ENCODE assay signal across 10 mouse cellular contexts in genomic region chr2:31537054-31537453, GRCm38 (mm10). TPM values are rescaled to one million over a fixed set of nuclear protein-coding genes. Genes with fewer than 3 reads are reported as not detected.
DNase-seq lines count a peak whose midpoint lies in the region; ATAC-seq lines count a peak whose summit lies in the region.
"Had no signal": no experiment of that assay in that cellular context is flagged by ENCODE, and none has a peak within 500 bp of the region (broad histone marks: within the 10 kb centered on the region; RNA-seq: fewer than 3 reads in every experiment).

No protein-coding gene starts in this region.

- H3K27me3 ChIP-seq in embryonic facial prominence, embryonic 14.5 days (replicated peaks; ENCODE audit: control insufficient read depth, insufficient read depth, low read length): no peaks in the 10 kb centered on the region
- 0 out of 2 replicates have a peak, but pooled peaks cover 4% of the 10 kb centered on the region for H3K27me3 ChIP-seq in heart, embryonic 16.5 days (ENCODE audit: control insufficient read depth, insufficient read depth, low read length)

- no peak overlapping the region for H3K4me2 ChIP-seq in embryonic facial prominence, embryonic 14.5 days (ENCODE audit: low read depth, low read length)
- H3K4me2 ChIP-seq in heart, embryonic 16.5 days (ENCODE audit: low read depth, low read length): peak overlapping the region; percentile 13; the same call in 1 of the 2 replicates

- no peak overlapping the region for H3K27ac ChIP-seq in embryonic facial prominence, embryonic 14.5 days (replicated peaks; ENCODE audit: low read depth, low read length)
- H3K27ac ChIP-seq in heart, embryonic 16.5 days (ENCODE audit: low read length): peak overlapping the region; percentile 48; the same call in 1 of the 2 replicates
- H3K27ac ChIP-seq: midbrain, embryonic 10.5 days had no signal

- H3K4me1 ChIP-seq in embryonic facial prominence, embryonic 14.5 days (ENCODE audit: control insufficient read depth, insufficient read depth, low read length): no peaks in the 10 kb centered on the region
- H3K4me1 ChIP-seq in heart, embryonic 16.5 days (ENCODE audit: control insufficient read depth, insufficient read depth, low read length): peaks cover 11% of the 10 kb centered on the region

- ATAC-seq in embryonic facial prominence, embryonic 14.5 days (ENCODE audit: low read depth): 0 out of 2 replicates have a peak, but pooled peaks have one; percentile 41
- peak; percentile 86 for ATAC-seq in heart, embryonic 16.5 days (replicated peaks; ENCODE audit: extremely low read depth, insufficient read depth, low FRiP score)

- H3K9me3 ChIP-seq in embryonic facial prominence, embryonic 14.5 days (ENCODE audit: control insufficient read depth, low read length): no peaks in the 10 kb centered on the region
- H3K9me3 ChIP-seq in heart, embryonic 16.5 days (replicated peaks; ENCODE audit: control insufficient read depth, low read length): 0 out of 2 replicates have a peak, but pooled peaks cover 5% of the 10 kb centered on the region
- H3K9me3 ChIP-seq: midbrain, embryonic 10.5 days had no signal

- H3K9ac ChIP-seq in embryonic facial prominence, embryonic 14.5 days (ENCODE audit: low read depth, low read length): no peak overlapping the region
- H3K9ac ChIP-seq in heart, embryonic 16.5 days (ENCODE audit: low read length): peak overlapping the region; percentile 29; the same call in 1 of the 2 replicates

- peak; percentile 14 for DNase-seq in embryo, embryonic 11 days
- no peak for DNase-seq in embryo, embryonic 10 days (ENCODE audit: low spot score)
- peak; percentile 48 for DNase-seq in embryonic facial prominence, embryonic 14.5 days (ENCODE audit: low spot score)
- peak; percentile 14 for DNase-seq in ovary, postnatal 14 days (ENCODE audit: low spot score)
- DNase-seq in liver: no peak
- no peak for DNase-seq in spleen, postnatal 36 days (ENCODE audit: low spot score in 2 of 2)
- DNase-seq in adrenal gland, postnatal 25 days: no peak

- 57% methylated on average over 5 of the region's 5 CpGs for WGBS in embryonic facial prominence, embryonic 14.5 days
- WGBS in heart, embryonic 16.5 days: 23% methylated on average over 5 of the region's 5 CpGs

- no peaks in the 10 kb centered on the region for H3K36me3 ChIP-seq in embryonic facial prominence, embryonic 14.5 days (ENCODE audit: control insufficient read depth, insufficient read depth, low read length)
- H3K36me3 ChIP-seq in heart, embryonic 16.5 days (ENCODE audit: control insufficient read depth, insufficient read depth): no peaks in the 10 kb centered on the region
- H3K36me3 ChIP-seq: midbrain, embryonic 10.5 days had no signal

- H3K4me3 ChIP-seq in embryonic facial prominence, embryonic 14.5 days (ENCODE audit: low read depth, low read length): no peak overlapping the region
- no peak overlapping the region for H3K4me3 ChIP-seq in heart, embryonic 16.5 days (ENCODE audit: low read length)
- H3K4me3 ChIP-seq: erythroblast, embryonic 14.5 days; midbrain, embryonic 10.5 days had no signal

RNA-seq across cellular contexts. Expression of gene Fubp3, which starts 35.4 kb away (rescaled TPM):
- 72.9 and 82.7 TPM in 2 replicates for polyA plus RNA-seq in embryonic facial prominence, embryonic 14.5 days (2014; fragmentation: Nextera tagmentation; extraction: Ambion mirVana)
- 34.7 and 43.4 TPM in 2 replicates for polyA plus RNA-seq in heart, embryonic 16.5 days (2015; fragmentation: Nextera tagmentation; extraction: Ambion mirVana)
- 52.2 and 55.5 TPM in 2 replicates for total RNA-seq in adrenal gland, postnatal 25 days (2021)

Comparison
In these comparisons a context has a peak if more than half of its experiments do, and no peak if none do; other contexts are left out.
1. DNase-seq: peak in embryo, embryonic 11 days (single experiment), embryonic facial prominence, embryonic 14.5 days (single experiment) and ovary, postnatal 14 days (single experiment); none in embryo, embryonic 10 days (single experiment), liver (single experiment), spleen, postnatal 36 days (0 of 2) and adrenal gland, postnatal 25 days (single experiment).